Mouse (Mus musculus): Measurements from ENCODE around the gene Tnrc6b. TPM values are rescaled to one million over a fixed set of nuclear protein-coding genes. Genes with fewer than 3 reads are reported as not detected.
A peak's percentile ranks its signal among the peaks of the same experiment; 100 is the strongest.

Gene Tnrc6b
- polyA plus RNA-seq, 1 experiment from 2014 or later, result 17.9 TPM

- peaks cover 3% of the 10 kb centered on the region for H3K36me3 ChIP-seq (ENCODE audit: control insufficient read depth, insufficient read depth, low read length)
- no peak overlapping the region for H3K4me3 ChIP-seq (ENCODE audit: low read depth, low read length)
- no peaks in the 10 kb centered on the region for H3K9me3 ChIP-seq (replicated peaks; ENCODE audit: control insufficient read depth, low read length)
- H3K4me2 ChIP-seq, result no peak overlapping the region
- no peaks in the 10 kb centered on the region for H3K27me3 ChIP-seq (ENCODE audit: control insufficient read depth, insufficient read depth, low read length)
- ATAC-seq (replicated peaks; ENCODE audit: insufficient number of reproducible peaks, low FRiP score, low TSS enrichment), result no peak
- H3K27ac ChIP-seq (ENCODE audit: low read depth, low read length), result no peak overlapping the region
- H3K9ac ChIP-seq (ENCODE audit: low read depth, low read length), result no peak overlapping the region
- H3K4me1 ChIP-seq (ENCODE audit: control insufficient read depth, insufficient read depth, low read length), result peaks cover 7% of the 10 kb centered on the region
- 72% methylated on average over 3 of the region's 3 CpGs for WGBS (ENCODE audit: insufficient replicate concordance)
These were observed 225.6 kb downstream of the Tnrc6b start for GRCm38 (mm10) chr15:80936686-80937085.

GRCm38 (mm10) chr15:80938615-80939014 lies 227.5 kb downstream of the Tnrc6b start:
- H3K4me1 ChIP-seq (ENCODE audit: control insufficient read depth, insufficient read depth, low read length), result peaks cover 7% of the 10 kb centered on the region
- H3K9me3 ChIP-seq (replicated peaks; ENCODE audit: control insufficient read depth, low read length), result no peaks in the 10 kb centered on the region
- H3K4me2 ChIP-seq, result no peak overlapping the region
- no peak for ATAC-seq (replicated peaks; ENCODE audit: insufficient number of reproducible peaks, low FRiP score, low TSS enrichment)
- no peak overlapping the region for H3K9ac ChIP-seq (ENCODE audit: low read depth, low read length)
- H3K27me3 ChIP-seq (ENCODE audit: control insufficient read depth, insufficient read depth, low read length), result no peaks in the 10 kb centered on the region
- no peak overlapping the region for H3K4me3 ChIP-seq (ENCODE audit: low read depth, low read length)
- H3K36me3 ChIP-seq (ENCODE audit: control insufficient read depth, insufficient read depth, low read length), result peaks cover 3% of the 10 kb centered on the region
- WGBS (ENCODE audit: insufficient replicate concordance), result 89% methylated on average over 4 of the region's 4 CpGs
- H3K27ac ChIP-seq (ENCODE audit: low read depth, low read length), result no peak overlapping the region

GRCm38 (mm10) chr15:80939401-80939800 lies 228.3 kb downstream of the Tnrc6b start:
- H3K9me3 ChIP-seq (replicated peaks; ENCODE audit: control insufficient read depth, low read length), result no peaks in the 10 kb centered on the region
- H3K9ac ChIP-seq (ENCODE audit: low read depth, low read length), result no peak overlapping the region
- WGBS (ENCODE audit: insufficient replicate concordance), result 54% methylated on average over 5 of the region's 5 CpGs
- H3K4me1 ChIP-seq (ENCODE audit: control insufficient read depth, insufficient read depth, low read length), result peaks cover 7% of the 10 kb centered on the region
- no peak overlapping the region for H3K4me2 ChIP-seq
- ATAC-seq (replicated peaks; ENCODE audit: insufficient number of reproducible peaks, low FRiP score, low TSS enrichment), result no peak
- peaks cover under 1% of the 10 kb centered on the region for H3K36me3 ChIP-seq (ENCODE audit: control insufficient read depth, insufficient read depth, low read length)
- no peak overlapping the region for H3K4me3 ChIP-seq (ENCODE audit: low read depth, low read length)
- H3K27ac ChIP-seq (ENCODE audit: low read depth, low read length), result no peak overlapping the region
- H3K27me3 ChIP-seq (ENCODE audit: control insufficient read depth, insufficient read depth, low read length), result no peaks in the 10 kb centered on the region

GRCm38 (mm10) chr15:80941468-80942040 lies 230.4 kb downstream of the Tnrc6b start:
- H3K27ac ChIP-seq (ENCODE audit: low read depth, low read length), result no peak overlapping the region
- no peak overlapping the region for H3K9ac ChIP-seq (ENCODE audit: low read depth, low read length)
- H3K4me2 ChIP-seq, result no peak overlapping the region
- 87% methylated on average over 6 of the region's 6 CpGs for WGBS (ENCODE audit: insufficient replicate concordance)
- H3K4me3 ChIP-seq (ENCODE audit: low read depth, low read length), result no peak overlapping the region
- no peaks in the 10 kb centered on the region; the same call in 1 of the 2 replicates for H3K36me3 ChIP-seq (ENCODE audit: control insufficient read depth, insufficient read depth, low read length)
- H3K9me3 ChIP-seq (replicated peaks; ENCODE audit: control insufficient read depth, low read length), result no peaks in the 10 kb centered on the region
- no peaks in the 10 kb centered on the region for H3K27me3 ChIP-seq (ENCODE audit: control insufficient read depth, insufficient read depth, low read length)
- peaks cover 7% of the 10 kb centered on the region for H3K4me1 ChIP-seq (ENCODE audit: control insufficient read depth, insufficient read depth, low read length)
- ATAC-seq (replicated peaks; ENCODE audit: insufficient number of reproducible peaks, low FRiP score, low TSS enrichment), result no peak

- Histone ChIP-seq H3K9me3 (replicated peaks; ENCODE audit: control insufficient read depth, low read length) (no peaks in the 10 kb centered on the region), H3K4me3 (ENCODE audit: low read depth, low read length) (no peak overlapping the region), H3K4me1 (ENCODE audit: control insufficient read depth, insufficient read depth, low read length) (peaks cover 8% of the 10 kb centered on the region), H3K36me3 (ENCODE audit: control insufficient read depth, insufficient read depth, low read length) (no peaks in the 10 kb centered on the region), H3K9ac (ENCODE audit: low read depth, low read length) (no peak overlapping the region), H3K27me3 (ENCODE audit: control insufficient read depth, insufficient read depth, low read length) (no peaks in the 10 kb centered on the region), H3K4me2 (no peak overlapping the region), H3K27ac (ENCODE audit: low read depth, low read length) (no peak overlapping the region)
- no peak for ATAC-seq (replicated peaks; ENCODE audit: insufficient number of reproducible peaks, low FRiP score, low TSS enrichment)
- 51% methylated on average over 3 of the region's 3 CpGs for WGBS (ENCODE audit: insufficient replicate concordance)
These were observed 234.7 kb downstream of the Tnrc6b start for GRCm38 (mm10) chr15:80945851-80946250.

- Histone ChIP-seq H3K4me3 (ENCODE audit: low read depth, low read length) (peak within 1 kb of the TSS; percentile 95), H3K27me3 (ENCODE audit: control insufficient read depth, insufficient read depth, low read length) (no peaks in the 10 kb centered on the region), H3K27ac (ENCODE audit: low read depth, low read length) (peak within 1 kb of the TSS; percentile 70), H3K4me2 (peak within 1 kb of the TSS; percentile 81), H3K9ac (ENCODE audit: low read depth, low read length) (peak within 1 kb of the TSS; percentile 88), H3K4me1 (ENCODE audit: control insufficient read depth, insufficient read depth, low read length) (peaks cover 8% of the 10 kb centered on the region), H3K36me3 (ENCODE audit: control insufficient read depth, insufficient read depth, low read length) (peaks cover 9% of the 10 kb centered on the region; the same call in 1 of the 2 replicates), H3K9me3 (replicated peaks; ENCODE audit: control insufficient read depth, low read length) (no peaks in the 10 kb centered on the region)
- peak; percentile 84 for ATAC-seq (replicated peaks; ENCODE audit: insufficient number of reproducible peaks, low FRiP score, low TSS enrichment)
- WGBS (ENCODE audit: insufficient replicate concordance), result under 1% methylated on average over 63 of the region's 63 CpGs
These were observed 237.3 kb downstream of the Tnrc6b start, which contains the start of gene Adsl for GRCm38 (mm10) chr15:80948145-80949135. Gene Adsl (plus strand): TSS chr15:80948490.

- Histone ChIP-seq H3K9ac (ENCODE audit: low read depth, low read length) (peak overlapping the region; percentile 88), H3K27me3 (ENCODE audit: control insufficient read depth, insufficient read depth, low read length) (no peaks in the 10 kb centered on the region), H3K9me3 (replicated peaks; ENCODE audit: control insufficient read depth, low read length) (no peaks in the 10 kb centered on the region), H3K36me3 (ENCODE audit: control insufficient read depth, insufficient read depth, low read length) (peaks cover 16% of the 10 kb centered on the region; the same call in 1 of the 2 replicates), H3K4me3 (ENCODE audit: low read depth, low read length) (peak overlapping the region; percentile 95), H3K4me2 (peak overlapping the region; percentile 81), H3K27ac (ENCODE audit: low read depth, low read length) (no peak overlapping the region), H3K4me1 (ENCODE audit: control insufficient read depth, insufficient read depth, low read length) (peaks cover 8% of the 10 kb centered on the region)
- WGBS (ENCODE audit: insufficient replicate concordance), result 58% methylated on average over 4 of the region's 4 CpGs
- no peak for ATAC-seq (replicated peaks; ENCODE audit: insufficient number of reproducible peaks, low FRiP score, low TSS enrichment)
These were observed 238.3 kb downstream of the Tnrc6b start for GRCm38 (mm10) chr15:80949431-80949830.

- Histone ChIP-seq H3K36me3 (ENCODE audit: control insufficient read depth, insufficient read depth, low read length) (peaks cover 16% of the 10 kb centered on the region; the same call in 1 of the 2 replicates), H3K4me3 (ENCODE audit: low read depth, low read length) (no peak overlapping the region), H3K27me3 (ENCODE audit: control insufficient read depth, insufficient read depth, low read length) (no peaks in the 10 kb centered on the region), H3K9ac (ENCODE audit: low read depth, low read length) (no peak overlapping the region), H3K4me1 (ENCODE audit: control insufficient read depth, insufficient read depth, low read length) (peaks cover 8% of the 10 kb centered on the region), H3K9me3 (replicated peaks; ENCODE audit: control insufficient read depth, low read length) (no peaks in the 10 kb centered on the region), H3K27ac (ENCODE audit: low read depth, low read length) (no peak overlapping the region), H3K4me2 (peak overlapping the region; percentile 81; the same call in 1 of the 2 replicates)
- no peak for ATAC-seq (replicated peaks; ENCODE audit: insufficient number of reproducible peaks, low FRiP score, low TSS enrichment)
- 89% methylated on average over 7 of the region's 7 CpGs for WGBS (ENCODE audit: insufficient replicate concordance)
These were observed 238.9 kb downstream of the Tnrc6b start for GRCm38 (mm10) chr15:80950055-80950454.

Data from heart, embryonic 11.5 days (tissue).